20 mouse cellular contexts compared by ENCODE assay signal in genomic region chr11:19679041-19679440, GRCm38 (mm10).
"Had no signal": no experiment of that assay in that cellular context is flagged by ENCODE, and none has a peak within 500 bp of the region (broad histone marks: within the 10 kb centered on the region; RNA-seq: fewer than 3 reads in every experiment).

No protein-coding gene starts in this region.

- H3K4me2 ChIP-seq: limb, embryonic 12.5 days; limb, embryonic 15.5 days; liver, embryonic 11.5 days; lung, embryonic 15.5 days; neural tube, embryonic 12.5 days; stomach, embryonic 15.5 days had no signal

- H3K4me3 ChIP-seq: limb, embryonic 12.5 days; limb, embryonic 15.5 days; lung, embryonic 15.5 days; neural tube, embryonic 12.5 days; stomach, embryonic 15.5 days had no signal

- H3K9me3 ChIP-seq: limb, embryonic 15.5 days; lung, embryonic 15.5 days; neural tube, embryonic 12.5 days; stomach, embryonic 15.5 days had no signal

- H3K36me3 ChIP-seq: limb, embryonic 12.5 days; limb, embryonic 15.5 days; lung, embryonic 15.5 days; neural tube, embryonic 12.5 days; stomach, embryonic 15.5 days had no signal

- H3K9ac ChIP-seq: limb, embryonic 12.5 days; limb, embryonic 15.5 days; liver, embryonic 14.5 days; liver, postnatal 0 days; lung, embryonic 15.5 days; neural tube, embryonic 12.5 days; stomach, embryonic 15.5 days had no signal

- H3K4me1 ChIP-seq: limb, embryonic 12.5 days; limb, embryonic 15.5 days; neural tube, embryonic 12.5 days; stomach, embryonic 15.5 days had no signal

- H3K27me3 ChIP-seq: limb, embryonic 12.5 days; limb, embryonic 15.5 days; lung, embryonic 15.5 days; neural tube, embryonic 12.5 days; stomach, embryonic 15.5 days had no signal

- H3K27ac ChIP-seq: limb, embryonic 12.5 days; limb, embryonic 15.5 days; liver, embryonic 14.5 days; lung, embryonic 15.5 days; neural tube, embryonic 12.5 days; stomach, embryonic 15.5 days had no signal

- DNase-seq: kidney, adult 18-20 months; kidney, adult 9 months; kidney, postnatal 14 days; kidney, postnatal 4 days; left cerebral cortex, postnatal 4 days; liver, postnatal 0 days; lung, postnatal 10 days; lung, postnatal 4 days; retina, postnatal 1 day; right cerebral cortex, postnatal 25 days; spleen, adult 18-20 months; thymus, postnatal 25 days had no signal

- ATAC-seq: intestine, embryonic 16.5 days; liver, postnatal 0 days had no signal
